Mouse (Mus musculus): ENCODE results near the gene Hacd3.
"Not testable (repeated sequence)": the region's sequence is repeated elsewhere in the genome, so short reads cannot be mapped to it uniquely, and the experiment has no call there.

Hacd3 gene

DNA sequence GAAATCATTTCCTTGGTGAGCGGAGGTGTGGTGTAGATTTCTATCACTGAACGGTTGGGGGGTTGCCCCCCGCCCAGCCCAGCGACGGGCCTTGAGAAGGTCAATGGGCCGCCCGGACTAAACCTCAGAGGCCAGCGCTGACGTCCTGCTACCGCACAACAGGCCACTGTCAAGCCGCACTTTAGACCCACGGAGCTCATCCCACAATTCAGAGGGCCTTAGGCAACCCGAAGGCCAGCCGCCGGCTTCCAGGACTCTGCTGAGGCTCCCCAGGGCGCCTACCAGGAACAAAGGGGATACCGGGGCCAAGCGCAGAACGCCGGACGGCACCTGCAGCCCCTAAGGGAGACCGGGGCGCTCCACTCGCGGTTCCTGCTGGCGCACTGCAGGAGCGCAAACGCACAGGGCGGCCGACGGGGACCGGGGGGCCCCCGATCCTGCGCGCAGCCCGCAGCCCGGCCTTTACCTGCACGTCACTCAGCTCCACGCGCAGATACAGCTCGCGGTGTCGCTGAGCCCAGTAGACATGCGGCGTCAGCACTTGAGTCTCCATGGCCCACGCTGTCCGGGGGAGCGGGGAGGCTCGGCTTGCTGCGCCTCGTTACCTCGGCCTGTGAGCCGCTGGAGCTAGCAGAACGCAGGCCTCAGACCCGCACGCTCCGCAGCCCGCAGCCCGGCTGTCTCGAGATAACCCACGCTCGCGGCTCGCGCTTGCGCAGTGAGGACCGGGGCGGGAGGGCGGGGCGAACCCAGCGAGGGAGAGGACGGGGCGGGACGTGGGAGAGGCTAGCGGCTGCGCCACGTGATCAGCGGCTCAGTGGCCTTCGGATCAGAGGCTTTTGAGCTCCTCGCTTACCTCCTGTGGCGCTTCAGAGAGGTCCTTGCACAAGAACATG is at the start of gene Hacd3:
TSS of gene Hacd3 (minus strand) at position 703 of the 896 bp plus-strand sequence.
- peak; percentile 94 for DNase-seq (ENCODE audit: low spot score)

GRCm38 (mm10) chr9:65070587-65070986 is 49.1 kb upstream of the Hacd3 start:
- no peak for DNase-seq (ENCODE audit: low spot score)

DNA sequence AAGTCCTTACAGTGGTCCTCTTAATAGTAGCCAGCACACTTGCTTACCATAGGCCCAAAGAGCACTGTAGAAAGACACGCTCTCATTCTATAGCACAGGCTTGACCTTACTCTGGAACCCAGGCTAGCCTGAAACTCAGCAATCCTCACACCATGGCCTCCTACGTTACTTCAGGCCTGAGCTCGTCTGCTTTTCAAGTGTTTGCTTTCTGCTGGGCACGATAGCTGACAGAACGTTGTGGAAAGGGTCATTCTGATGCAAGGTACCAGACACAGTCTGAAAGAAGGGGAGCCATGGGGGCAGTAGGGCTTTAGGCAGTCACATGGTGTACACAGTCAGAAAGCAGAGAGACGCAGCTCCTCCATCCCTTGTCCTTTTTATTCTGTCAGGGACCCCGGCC is 42.8 kb upstream of the Hacd3 start:
- no peak for DNase-seq (ENCODE audit: low spot score)

- DNase-seq (ENCODE audit: low spot score), result peak; percentile 11
Measured at GRCm38 (mm10) chr9:65050981-65051380, 29.5 kb upstream of the Hacd3 start.

DNA sequence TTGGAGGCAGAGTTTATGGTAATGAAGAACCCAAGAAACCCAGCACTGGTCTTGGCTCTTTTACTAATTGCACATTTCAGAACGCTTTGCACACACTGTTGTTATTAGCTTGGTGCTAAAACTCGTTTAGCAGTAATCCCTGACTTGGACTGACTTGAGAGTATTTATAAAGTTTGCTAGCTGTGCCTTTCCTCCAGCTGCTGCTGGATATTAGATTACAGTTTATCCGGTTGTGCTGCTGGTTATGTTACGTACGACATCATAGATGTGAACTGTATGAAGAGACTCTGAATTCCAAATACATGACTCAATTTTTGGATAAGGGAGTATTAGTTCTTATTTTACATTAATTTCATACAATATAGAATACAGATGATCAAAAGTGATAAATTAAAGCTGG is 27.9 kb upstream of the Hacd3 start:
- DNase-seq (ENCODE audit: low spot score), result no peak

- DNase-seq (ENCODE audit: low spot score), result no peak
Measured at GRCm38 (mm10) chr9:65046993-65047392, 25.5 kb upstream of the Hacd3 start.

GRCm38 (mm10) chr9:65041430-65041829 is 19.9 kb upstream of the Hacd3 start:
- DNase-seq (ENCODE audit: low spot score), result no peak

DNA sequence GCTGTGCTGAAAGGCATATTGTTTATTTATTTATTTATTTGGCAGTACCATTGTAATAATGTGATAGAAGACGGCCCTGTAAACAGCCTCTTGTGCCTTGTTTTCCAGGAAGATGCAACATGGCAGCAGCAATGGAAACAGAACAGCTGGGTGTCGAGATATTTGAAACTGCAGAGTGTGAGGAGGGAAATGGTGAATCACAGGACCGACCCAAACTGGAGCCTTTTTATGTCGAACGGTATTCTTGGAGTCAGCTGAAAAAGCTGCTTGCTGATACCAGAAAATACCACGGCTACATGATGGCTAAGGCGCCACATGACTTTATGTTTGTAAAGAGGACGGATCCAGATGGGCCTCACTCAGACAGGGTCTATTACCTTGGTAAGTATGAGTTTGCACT is 15.4 kb upstream of the Hacd3 start:
- DNase-seq (ENCODE audit: low spot score), result no peak

- no peak for DNase-seq (ENCODE audit: low spot score)
Measured at GRCm38 (mm10) chr9:65036456-65036855, 15.0 kb upstream of the Hacd3 start.

DNA sequence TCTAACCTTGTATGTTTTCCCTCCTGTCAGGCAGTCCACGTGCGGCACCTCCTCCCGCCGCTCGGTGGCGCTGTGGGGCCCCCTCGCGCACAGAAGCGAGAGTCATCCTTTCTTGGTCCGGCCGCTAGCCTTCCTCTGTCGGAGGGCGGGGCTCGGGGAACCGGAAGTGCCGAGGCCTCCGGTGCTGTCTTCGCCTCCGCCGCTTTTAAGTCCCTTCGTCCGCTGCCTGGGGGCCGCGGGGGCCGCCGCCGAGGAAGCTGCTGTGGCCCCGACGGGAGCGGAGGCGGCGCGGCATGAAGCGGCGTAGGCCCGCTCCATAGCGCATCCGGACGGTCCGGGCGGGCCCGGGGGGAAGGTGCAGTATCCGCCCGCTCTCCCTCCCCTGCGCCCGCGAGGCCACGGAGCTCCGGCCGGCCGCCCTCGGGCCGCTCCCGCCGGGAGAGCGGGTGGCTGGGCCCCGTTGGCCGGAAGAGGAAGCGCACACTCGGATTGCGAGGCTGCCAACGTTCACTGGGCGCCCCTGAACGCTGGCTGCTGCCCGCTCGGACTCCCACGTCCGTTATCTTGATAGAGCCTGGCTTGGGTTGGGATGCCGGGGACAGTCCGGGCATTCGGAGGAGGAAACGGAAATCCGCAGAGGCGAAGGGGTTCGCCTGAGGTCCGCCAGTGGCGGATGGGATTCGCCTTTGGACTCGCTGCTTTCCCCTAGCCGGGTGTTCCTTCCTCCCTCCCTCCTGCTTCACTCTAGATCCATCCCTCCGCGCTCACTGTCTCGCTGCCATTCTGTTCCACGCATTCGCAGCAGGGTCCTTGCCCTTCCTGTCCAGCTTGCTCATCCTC is 11.0 kb upstream of the Hacd3 start, which contains the start of gene Dpp8:
TSS of gene Dpp8 (plus strand) at position 146 of the 840 bp plus-strand sequence.
- DNase-seq (ENCODE audit: low spot score), result peak; percentile 94

- DNase-seq (ENCODE audit: low spot score), result no peak
Measured at GRCm38 (mm10) chr9:65031894-65032268, 10.4 kb upstream of the Hacd3 start.

GRCm38 (mm10) chr9:65031355-65031754 is 9.9 kb upstream of the Hacd3 start:
- not testable (repeated sequence) for DNase-seq (ENCODE audit: low spot score)

- no peak for DNase-seq (ENCODE audit: low spot score)
Measured at GRCm38 (mm10) chr9:65028313-65028712, 6.8 kb upstream of the Hacd3 start.

DNA sequence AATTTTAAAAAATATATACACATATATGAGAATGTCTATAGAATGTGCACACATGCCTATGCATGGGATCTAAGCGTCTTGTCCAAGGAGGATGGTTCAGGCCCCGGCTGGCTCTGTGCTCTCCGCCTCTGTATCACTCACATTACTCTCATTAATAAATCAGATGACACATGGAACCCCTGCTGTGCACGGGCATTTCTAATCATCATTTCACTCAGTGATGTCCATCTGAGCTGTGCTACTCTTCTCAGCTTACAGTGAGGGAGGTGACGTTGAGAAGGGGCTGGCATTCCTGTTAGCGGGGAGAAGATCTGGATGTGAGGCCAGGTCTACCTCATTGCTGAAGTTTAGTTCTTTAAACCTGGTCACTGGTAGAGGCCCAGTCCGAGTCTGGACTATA is 5.7 kb upstream of the Hacd3 start:
- DNase-seq (ENCODE audit: low spot score), result no peak

GRCm38 (mm10) chr9:65023447-65023846 is 2.0 kb upstream of the Hacd3 start:
- DNase-seq (ENCODE audit: low spot score), result no peak

- no peak for DNase-seq (ENCODE audit: low spot score)
Measured at GRCm38 (mm10) chr9:65022580-65023135, 1.2 kb upstream of the Hacd3 start.

DNA sequence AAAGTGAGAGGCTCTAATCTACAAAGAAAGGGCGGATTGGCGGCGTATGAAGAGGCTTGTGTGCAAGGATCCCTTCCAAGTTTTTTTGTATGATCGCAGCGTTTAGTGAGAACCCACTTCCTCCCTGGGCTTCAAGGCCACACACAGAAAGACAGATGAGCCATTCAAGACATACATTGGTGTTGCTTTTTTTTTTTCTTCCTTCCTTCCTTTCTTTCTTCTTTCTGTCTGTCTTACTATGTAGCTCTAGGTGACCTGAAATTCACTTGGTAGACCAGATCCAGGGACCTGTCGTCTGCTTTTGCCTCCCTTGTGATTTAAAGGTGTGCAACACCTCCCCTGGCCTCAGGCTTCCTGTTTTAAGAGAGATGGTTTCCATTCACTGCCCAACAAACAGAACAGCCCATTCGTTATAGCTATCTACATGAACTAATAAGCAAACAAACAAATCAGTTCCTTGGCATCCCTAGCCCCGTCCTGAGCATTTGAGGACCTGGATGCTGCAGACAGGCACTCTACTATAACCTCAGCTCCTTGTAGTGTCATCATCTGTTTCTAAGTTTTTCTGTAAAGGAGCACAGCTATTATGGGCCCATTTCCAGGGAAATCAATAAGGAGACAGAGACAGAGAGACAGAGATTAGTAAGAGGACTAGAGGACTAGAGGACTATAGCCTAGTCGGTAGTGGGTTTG is 540 bp upstream of the Hacd3 start:
- no peak for DNase-seq (ENCODE audit: low spot score)

- no peak for DNase-seq (ENCODE audit: low spot score)
Measured at GRCm38 (mm10) chr9:65020128-65020527, 1.4 kb downstream of the Hacd3 start.

DNA sequence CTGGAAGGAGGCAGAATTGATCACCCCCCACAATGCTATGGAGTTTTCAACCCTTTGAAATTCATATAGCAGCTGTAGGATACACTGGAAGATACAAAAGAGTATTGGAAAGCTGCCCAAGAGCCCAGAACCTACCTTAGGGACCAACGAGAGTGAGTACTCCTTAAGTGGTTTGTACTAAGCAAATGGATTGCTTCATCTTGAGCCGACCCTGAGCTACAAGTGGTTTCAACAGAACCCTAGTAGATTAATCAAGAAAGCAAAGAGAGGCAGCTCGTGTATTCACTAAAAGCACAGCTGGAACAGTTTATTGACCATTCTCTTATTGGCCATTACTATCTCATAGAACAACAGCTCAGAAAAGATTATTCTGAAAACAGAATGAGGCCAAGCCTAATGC is 2.3 kb downstream of the Hacd3 start:
- DNase-seq (ENCODE audit: low spot score), result no peak

DNA sequence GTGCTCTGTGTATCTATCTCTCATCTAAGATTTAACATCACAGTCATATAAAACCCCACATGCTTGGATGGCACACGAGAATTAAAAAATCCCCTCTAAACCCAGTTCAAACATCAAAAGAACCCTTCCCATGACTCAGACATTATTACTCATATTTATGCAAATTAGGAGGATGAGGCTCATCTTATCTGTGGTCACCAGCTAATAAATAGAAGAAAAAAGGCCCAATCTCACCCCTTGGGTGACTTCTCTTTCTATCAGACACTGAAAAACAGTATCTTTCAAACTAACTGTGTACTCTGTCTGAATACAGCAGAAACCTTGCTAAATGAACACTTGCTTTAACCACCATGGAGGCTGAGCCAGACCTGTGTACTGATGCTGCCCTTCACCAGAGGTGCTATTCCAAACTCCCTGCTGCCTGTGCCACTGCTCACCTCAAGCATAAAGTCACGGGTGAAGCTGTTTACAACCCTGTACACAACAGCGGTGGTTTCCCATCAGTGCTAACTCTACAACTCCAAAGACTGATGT is 2.8 kb downstream of the Hacd3 start:
- no peak for DNase-seq (ENCODE audit: low spot score)

- no peak for DNase-seq (ENCODE audit: low spot score)
Measured at GRCm38 (mm10) chr9:65017896-65018295, 3.6 kb downstream of the Hacd3 start.

Data from yolk sac, embryonic 10.5 days (tissue).